In genomic region chr14:7853691-7854090, GRCm38 (mm10) we compare ENCODE assay signal across 8 mouse cellular contexts. TPM values are rescaled to one million over a fixed set of nuclear protein-coding genes. Genes with fewer than 3 reads are reported as not detected.
A peak's percentile ranks its signal among the peaks of the same experiment; 100 is the strongest.
DNase-seq lines count a peak whose midpoint lies in the region; ATAC-seq lines count a peak whose summit lies in the region.

No protein-coding gene starts in this region.

- peaks cover 4% of the 10 kb centered on the region; the same call in 1 of the 2 replicates for H3K36me3 ChIP-seq in forebrain, embryonic 10.5 days (replicated peaks)
- no peaks in the 10 kb centered on the region for H3K36me3 ChIP-seq in forebrain, embryonic 11.5 days (ENCODE audit: control insufficient read depth, insufficient read depth, low read length)
- H3K36me3 ChIP-seq in heart, embryonic 15.5 days = no peaks in the 10 kb centered on the region
- H3K36me3 ChIP-seq in midbrain, embryonic 14.5 days (ENCODE audit: control insufficient read depth, insufficient read depth, low read length) = no peaks in the 10 kb centered on the region

- DNase-seq in forebrain, embryonic 10.5 days (ENCODE audit: extremely low spot score, low spot score) = no peak
- no peak for DNase-seq in forebrain, embryonic 11.5 days (ENCODE audit: low spot score)
- peak; percentile 63 for DNase-seq in embryo, embryonic 10.5 days (ENCODE audit: low spot score)
- peak; percentile 54 to 68 for DNase-seq in kidney, postnatal 36 days
- DNase-seq in midbrain, embryonic 14.5 days = peak; percentile 60
- no peak for DNase-seq in testis, postnatal 14 days (ENCODE audit: low spot score)
- no peak for DNase-seq in right cerebral cortex, postnatal 4 days

- no peak for ATAC-seq in forebrain, embryonic 11.5 days (replicated peaks; ENCODE audit: low FRiP score)
- peak; percentile 81 for ATAC-seq in heart, embryonic 15.5 days (replicated peaks; ENCODE audit: insufficient number of reproducible peaks, insufficient read depth, low FRiP score, low read depth)
- ATAC-seq in midbrain, embryonic 14.5 days (ENCODE audit: low FRiP score, low TSS enrichment) = 0 out of 2 replicates have a peak, but pooled peaks have one; percentile 50

- no peaks in the 10 kb centered on the region for H3K9me3 ChIP-seq in forebrain, embryonic 10.5 days
- H3K9me3 ChIP-seq in forebrain, embryonic 11.5 days (ENCODE audit: control insufficient read depth, low read length) = no peaks in the 10 kb centered on the region
- H3K9me3 ChIP-seq in heart, embryonic 15.5 days (replicated peaks) = no peaks in the 10 kb centered on the region
- no peaks in the 10 kb centered on the region for H3K9me3 ChIP-seq in midbrain, embryonic 14.5 days (ENCODE audit: control insufficient read depth, low read length)

- no peaks in the 10 kb centered on the region for H3K27me3 ChIP-seq in forebrain, embryonic 10.5 days (ENCODE audit: poor library complexity, severe bottlenecking)
- no peaks in the 10 kb centered on the region for H3K27me3 ChIP-seq in forebrain, embryonic 11.5 days (ENCODE audit: control insufficient read depth, insufficient read depth, low read length)
- no peaks in the 10 kb centered on the region for H3K27me3 ChIP-seq in heart, embryonic 15.5 days
- H3K27me3 ChIP-seq in midbrain, embryonic 14.5 days (ENCODE audit: control insufficient read depth, insufficient read depth, low read length) = no peaks in the 10 kb centered on the region

- H3K4me2 ChIP-seq in forebrain, embryonic 11.5 days (ENCODE audit: low read depth, low read length, severe bottlenecking) = no peak overlapping the region
- peak overlapping the region; percentile 34 for H3K4me2 ChIP-seq in heart, embryonic 15.5 days
- H3K4me2 ChIP-seq in midbrain, embryonic 14.5 days (ENCODE audit: low read length) = no peak overlapping the region

- no peak overlapping the region for H3K4me3 ChIP-seq in forebrain, embryonic 10.5 days
- no peak overlapping the region for H3K4me3 ChIP-seq in forebrain, embryonic 11.5 days (ENCODE audit: low read depth, low read length)
- H3K4me3 ChIP-seq in heart, embryonic 15.5 days = no peak overlapping the region
- no peak overlapping the region for H3K4me3 ChIP-seq in midbrain, embryonic 14.5 days (replicated peaks; ENCODE audit: low read depth, low read length)

- peak overlapping the region; percentile 35; the same call in 1 of the 2 replicates for H3K27ac ChIP-seq in forebrain, embryonic 10.5 days
- no peak overlapping the region for H3K27ac ChIP-seq in forebrain, embryonic 11.5 days (ENCODE audit: low read depth, low read length)
- peak overlapping the region; percentile 70 for H3K27ac ChIP-seq in heart, embryonic 15.5 days
- H3K27ac ChIP-seq in midbrain, embryonic 14.5 days (replicated peaks; ENCODE audit: low read depth, low read length) = peak overlapping the region; percentile 49; the same call in 1 of the 2 replicates

- no peak overlapping the region for H3K9ac ChIP-seq in forebrain, embryonic 11.5 days (ENCODE audit: low read length)
- H3K9ac ChIP-seq in heart, embryonic 15.5 days = no peak overlapping the region
- H3K9ac ChIP-seq in midbrain, embryonic 14.5 days (replicated peaks; ENCODE audit: low read length) = no peak overlapping the region

- peaks cover 91% of the 10 kb centered on the region for H3K4me1 ChIP-seq in forebrain, embryonic 10.5 days
- H3K4me1 ChIP-seq in forebrain, embryonic 11.5 days (replicated peaks; ENCODE audit: control insufficient read depth, insufficient read depth, low read length) = peaks cover 12% of the 10 kb centered on the region; the same call in 1 of the 2 replicates
- peaks cover 45% of the 10 kb centered on the region for H3K4me1 ChIP-seq in heart, embryonic 15.5 days (replicated peaks)
- H3K4me1 ChIP-seq in midbrain, embryonic 14.5 days (ENCODE audit: control insufficient read depth, insufficient read depth, low read length) = no peaks in the 10 kb centered on the region

- 67% methylated on average over 11 of the region's 11 CpGs for WGBS in forebrain, embryonic 10.5 days
- WGBS in forebrain, embryonic 11.5 days = 66% methylated on average over 11 of the region's 11 CpGs
- 15% methylated on average over 11 of the region's 11 CpGs for WGBS in heart, embryonic 15.5 days
- WGBS in midbrain, embryonic 14.5 days = 44% methylated on average over 11 of the region's 11 CpGs

RNA-seq across cellular contexts. Expression of gene Flnb, which starts 35.9 kb away (rescaled TPM):
- polyA plus RNA-seq in forebrain, embryonic 10.5 days (2016; fragmentation: Nextera tagmentation; extraction: Ambion mirVana) = 22.9 and 24.2 TPM in 2 replicates
- polyA plus RNA-seq in forebrain, embryonic 11.5 days (2014; fragmentation: Nextera tagmentation; extraction: Ambion mirVana) = 23.2 and 27.2 TPM in 2 replicates
- 7.4 and 12.1 TPM in 2 replicates for polyA plus RNA-seq in heart, embryonic 15.5 days (2015; fragmentation: Nextera tagmentation; extraction: Ambion mirVana)
- 3.8 and 13.6 TPM in 2 replicates for polyA plus RNA-seq in midbrain, embryonic 14.5 days (2014; fragmentation: Nextera tagmentation; extraction: Ambion mirVana)

Comparison
In these comparisons a context has a peak if more than half of its experiments do, and no peak if none do; other contexts are left out.
1. DNase-seq: peak in embryo, embryonic 10.5 days (single experiment), kidney, postnatal 36 days (2 of 2) and midbrain, embryonic 14.5 days (single experiment); none in forebrain, embryonic 10.5 days (single experiment), forebrain, embryonic 11.5 days (single experiment), testis, postnatal 14 days (single experiment) and right cerebral cortex, postnatal 4 days (single experiment).